In the genomic region with DNA sequence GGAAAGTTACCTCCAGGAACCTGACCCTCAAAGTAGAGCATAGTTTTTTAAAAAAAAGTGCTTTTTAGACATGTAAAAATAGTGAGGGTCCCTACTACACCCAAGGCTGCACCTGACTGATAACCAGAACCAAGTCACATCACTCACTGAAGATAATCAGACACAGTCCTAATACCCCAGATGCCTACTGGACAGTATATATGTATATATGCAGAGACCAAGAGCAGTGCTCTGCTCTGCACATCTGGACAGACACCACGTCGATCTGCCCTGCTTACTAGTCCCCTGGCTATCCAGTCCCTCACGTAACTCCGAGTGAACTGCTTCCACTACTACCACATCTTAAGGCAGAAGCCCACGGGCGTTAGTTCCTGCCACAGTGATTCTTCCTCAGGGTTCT, we compare ENCODE assay signal across 18 mouse cellular contexts. TPM values are rescaled to one million over a fixed set of nuclear protein-coding genes. Genes with fewer than 3 reads are reported as not detected.
DNase-seq lines count a peak whose midpoint lies in the region; ATAC-seq and TF ChIP-seq lines count a peak whose summit lies in the region.
"Had no signal": no experiment of that assay in that cellular context is flagged by ENCODE, and none has a peak within 500 bp of the region (broad histone marks: within the 10 kb centered on the region; RNA-seq: fewer than 3 reads in every experiment).

No protein-coding gene starts in this region.

- H3K27me3 ChIP-seq in midbrain, embryonic 11.5 days (ENCODE audit: control insufficient read depth, insufficient read depth, low read length) = no peaks in the 10 kb centered on the region
- no peaks in the 10 kb centered on the region for H3K27me3 ChIP-seq in midbrain, embryonic 14.5 days (ENCODE audit: control insufficient read depth, insufficient read depth, low read length)
- peaks cover 16% of the 10 kb centered on the region for H3K27me3 ChIP-seq in liver, embryonic 16.5 days (ENCODE audit: control insufficient read depth, insufficient read depth, low read depth, low read length)
- H3K27me3 ChIP-seq in hindbrain, embryonic 16.5 days (replicated peaks; ENCODE audit: control insufficient read depth, insufficient read depth, low read length) = no peaks in the 10 kb centered on the region; the same call in 1 of the 2 replicates
- H3K27me3 ChIP-seq: CH12.LX; embryonic facial prominence, embryonic 12.5 days had no signal

- H3K9me3 ChIP-seq in midbrain, embryonic 11.5 days (ENCODE audit: control insufficient read depth, low read length) = no peaks in the 10 kb centered on the region
- no peaks in the 10 kb centered on the region for H3K9me3 ChIP-seq in midbrain, embryonic 14.5 days (ENCODE audit: control insufficient read depth, low read length)
- no peaks in the 10 kb centered on the region for H3K9me3 ChIP-seq in ES-E14 (ENCODE audit: control insufficient read depth, insufficient read depth, low read depth, low read length)
- H3K9me3 ChIP-seq in liver, embryonic 16.5 days (replicated peaks; ENCODE audit: control insufficient read depth, low read length) = no peaks in the 10 kb centered on the region
- no peaks in the 10 kb centered on the region for H3K9me3 ChIP-seq in hindbrain, embryonic 16.5 days (ENCODE audit: control insufficient read depth, low read length)
- H3K9me3 ChIP-seq: embryonic facial prominence, embryonic 12.5 days; forebrain, embryonic 15.5 days; heart, embryonic 13.5 days; hindbrain, embryonic 12.5 days had no signal

- 88% methylated on average over 6 of the region's 6 CpGs for WGBS in midbrain, embryonic 11.5 days
- 94% methylated on average over 6 of the region's 6 CpGs for WGBS in midbrain, embryonic 14.5 days
- WGBS in liver, embryonic 16.5 days (ENCODE audit: insufficient replicate concordance) = 25% methylated on average over 6 of the region's 6 CpGs
- WGBS in hindbrain, embryonic 16.5 days = 93% methylated on average over 6 of the region's 6 CpGs

- ATAC-seq in midbrain, embryonic 11.5 days (ENCODE audit: low FRiP score) = no peak
- no peak for ATAC-seq in midbrain, embryonic 14.5 days (ENCODE audit: low FRiP score, low TSS enrichment)
- peak; percentile 49 for ATAC-seq in liver, embryonic 16.5 days (ENCODE audit: low read depth)
- ATAC-seq in hindbrain, embryonic 16.5 days = no peak
- ATAC-seq: forebrain, embryonic 15.5 days had no signal

- H3K36me3 ChIP-seq in midbrain, embryonic 11.5 days (ENCODE audit: control insufficient read depth, insufficient read depth, low read length) = no peaks in the 10 kb centered on the region
- H3K36me3 ChIP-seq in midbrain, embryonic 14.5 days (ENCODE audit: control insufficient read depth, insufficient read depth, low read length) = no peaks in the 10 kb centered on the region
- H3K36me3 ChIP-seq in ES-E14 (ENCODE audit: control insufficient read depth, insufficient read depth, low read length, poor library complexity, severe bottlenecking) = no peaks in the 10 kb centered on the region
- H3K36me3 ChIP-seq in liver, embryonic 16.5 days (ENCODE audit: control insufficient read depth, insufficient read depth) = no peaks in the 10 kb centered on the region
- H3K36me3 ChIP-seq in hindbrain, embryonic 16.5 days (ENCODE audit: control insufficient read depth, insufficient read depth, low read length) = no peaks in the 10 kb centered on the region
- H3K36me3 ChIP-seq: embryonic facial prominence, embryonic 12.5 days; forebrain, embryonic 15.5 days; heart, embryonic 13.5 days; hindbrain, embryonic 12.5 days had no signal

- H3K9ac ChIP-seq in midbrain, embryonic 11.5 days (ENCODE audit: low read length) = no peak overlapping the region
- H3K9ac ChIP-seq in midbrain, embryonic 14.5 days (replicated peaks; ENCODE audit: low read length) = no peak overlapping the region
- peak overlapping the region; percentile 16; the same call in 1 of the 2 replicates for H3K9ac ChIP-seq in ES-E14 (ENCODE audit: insufficient read depth, low read depth, low read length, poor library complexity, severe bottlenecking)
- H3K9ac ChIP-seq in liver, embryonic 16.5 days (ENCODE audit: low read depth, low read length) = no peak overlapping the region
- no peak overlapping the region for H3K9ac ChIP-seq in hindbrain, embryonic 16.5 days (ENCODE audit: low read depth, low read length)
- H3K9ac ChIP-seq: embryonic facial prominence, embryonic 12.5 days; forebrain, embryonic 15.5 days; heart, embryonic 13.5 days; hindbrain, embryonic 12.5 days had no signal

- no peak overlapping the region for H3K4me2 ChIP-seq in midbrain, embryonic 11.5 days
- H3K4me2 ChIP-seq in midbrain, embryonic 14.5 days (ENCODE audit: low read length) = no peak overlapping the region
- H3K4me2 ChIP-seq in liver, embryonic 16.5 days (ENCODE audit: low read depth, low read length) = no peak overlapping the region
- H3K4me2 ChIP-seq in hindbrain, embryonic 16.5 days (ENCODE audit: low read length) = no peak overlapping the region
- H3K4me2 ChIP-seq: embryonic facial prominence, embryonic 12.5 days; forebrain, embryonic 15.5 days; heart, embryonic 13.5 days; hindbrain, embryonic 12.5 days had no signal

- peaks cover 6% of the 10 kb centered on the region for H3K4me1 ChIP-seq in midbrain, embryonic 11.5 days (ENCODE audit: control insufficient read depth, insufficient read depth, low read length)
- peaks cover 3% of the 10 kb centered on the region; the same call in 1 of the 2 replicates for H3K4me1 ChIP-seq in midbrain, embryonic 14.5 days (ENCODE audit: control insufficient read depth, insufficient read depth, low read length)
- H3K4me1 ChIP-seq in ES-E14 (ENCODE audit: control insufficient read depth in 2 of 2, insufficient read depth in 2 of 2, low read length in 2 of 2, poor library complexity in 1 of 2) = peaks cover 0 to 19% of the 10 kb centered on the region in 2 experiments; a peak in 2 of 4 replicates
- peaks cover 15% of the 10 kb centered on the region for H3K4me1 ChIP-seq in liver, embryonic 16.5 days (ENCODE audit: control insufficient read depth, low read depth, low read length)
- peaks cover 3% of the 10 kb centered on the region; the same call in 1 of the 2 replicates for H3K4me1 ChIP-seq in hindbrain, embryonic 16.5 days (ENCODE audit: control insufficient read depth, insufficient read depth, low read depth, low read length)
- H3K4me1 ChIP-seq: forebrain, embryonic 15.5 days had no signal

- H3K4me3 ChIP-seq in midbrain, embryonic 11.5 days (ENCODE audit: low read depth, low read length) = no peak overlapping the region
- H3K4me3 ChIP-seq in midbrain, embryonic 14.5 days (replicated peaks; ENCODE audit: low read depth, low read length) = no peak overlapping the region
- H3K4me3 ChIP-seq in ES-E14 (ENCODE audit: insufficient read depth in 1 of 2, low read depth in 1 of 2, low read length in 2 of 2, poor library complexity in 1 of 2, severe bottlenecking in 1 of 2) = no peak overlapping the region
- H3K4me3 ChIP-seq in liver, embryonic 16.5 days (ENCODE audit: low read depth, low read length) = no peak overlapping the region
- no peak overlapping the region for H3K4me3 ChIP-seq in hindbrain, embryonic 16.5 days (ENCODE audit: low read length)
- H3K4me3 ChIP-seq: embryonic facial prominence, embryonic 12.5 days; forebrain, embryonic 15.5 days; heart, embryonic 13.5 days; hindbrain, embryonic 12.5 days had no signal

- in situ Hi-C loops in ES-E14 (cut with MboI; ENCODE audit: low sequenced_read_pairs in 2 of 2, unreplicated experiment in 2 of 2) = no loop called here

- peak; percentile 82 for DNase-seq in midbrain, embryonic 11.5 days (ENCODE audit: low spot score, missing footprints)
- DNase-seq in midbrain, embryonic 14.5 days = no peak
- no peak for DNase-seq in ES-E14 (ENCODE audit: low read depth, low spot score)
- no peak for DNase-seq in urinary bladder, postnatal 36 days (ENCODE audit: low spot score in 2 of 2)
- DNase-seq: adrenal gland, postnatal 10 days; cerebellum, adult 11 months; cerebellum, adult 9-10 months; cerebellum, postnatal 25 days; gastrocnemius, postnatal 36 days; heart, adult 11 months; heart, postnatal 4 days had no signal

- no peak overlapping the region for H3K27ac ChIP-seq in midbrain, embryonic 11.5 days (ENCODE audit: low read depth, low read length)
- H3K27ac ChIP-seq in midbrain, embryonic 14.5 days (replicated peaks; ENCODE audit: low read depth, low read length) = no peak overlapping the region
- H3K27ac ChIP-seq in ES-E14 (ENCODE audit: insufficient read depth, low read depth, low read length, poor library complexity, severe bottlenecking) = peak overlapping the region; percentile 99; the same call in 1 of the 2 replicates
- H3K27ac ChIP-seq in liver, embryonic 16.5 days (ENCODE audit: low read length) = no peak overlapping the region
- H3K27ac ChIP-seq in hindbrain, embryonic 16.5 days (ENCODE audit: low read depth, low read length) = no peak overlapping the region
- H3K27ac ChIP-seq: embryonic facial prominence, embryonic 12.5 days; forebrain, embryonic 15.5 days; heart, embryonic 13.5 days; hindbrain, embryonic 12.5 days had no signal

TF ChIP-seq in ES-E14, 5 proteins besides CTCF, POLR2A, EP300 and RAD21:
- TF ChIP-seq HCFC1 (IDR thresholded peaks at IDR 0.05; ENCODE audit: borderline replicate concordance, insufficient read depth, low read length) (no peak), CHD2 (IDR thresholded peaks at IDR 0.05; ENCODE audit: low read depth, low read length) (no peak), MAFK (IDR thresholded peaks at IDR 0.05; ENCODE audit: insufficient read depth, low read depth, low read length) (no peak), ZNF384 (IDR thresholded peaks at IDR 0.05; ENCODE audit: low read depth, low read length) (no peak), ZC3H11A (IDR thresholded peaks at IDR 0.05; ENCODE audit: borderline replicate concordance, low read depth, low read length) (no peak)

RNA-seq across cellular contexts. Expression of a gene that starts 23.5 kb away (rescaled TPM):
- 25.9 and 29.4 TPM in 2 replicates for polyA plus RNA-seq in midbrain, embryonic 11.5 days (2014; fragmentation: Nextera tagmentation; extraction: Ambion mirVana)
- 32.9 and 34.4 TPM in 2 replicates for polyA plus RNA-seq in midbrain, embryonic 14.5 days (2014; fragmentation: Nextera tagmentation; extraction: Ambion mirVana)
- total RNA-seq in ES-E14 (2012; rRNA removed) = 40.7 and 51.6 TPM in 2 replicates
- 19.3 and 19.4 TPM in 2 replicates for polyA plus RNA-seq in liver, embryonic 16.5 days (2015; fragmentation: Nextera tagmentation; extraction: Ambion mirVana)
- polyA plus RNA-seq in hindbrain, embryonic 16.5 days (2015; fragmentation: Nextera tagmentation; extraction: Ambion mirVana) = 35.7 and 40.1 TPM in 2 replicates

RNA-seq across cellular contexts. Expression of a gene that starts 30.7 kb away (rescaled TPM):
- polyA plus RNA-seq in midbrain, embryonic 11.5 days (2014; fragmentation: Nextera tagmentation; extraction: Ambion mirVana) = 292 and 298 TPM in 2 replicates
- 377 and 407 TPM in 2 replicates for polyA plus RNA-seq in midbrain, embryonic 14.5 days (2014; fragmentation: Nextera tagmentation; extraction: Ambion mirVana)
- total RNA-seq in ES-E14 (2012; rRNA removed) = 246 and 266 TPM in 2 replicates
- polyA plus RNA-seq in liver, embryonic 16.5 days (2015; fragmentation: Nextera tagmentation; extraction: Ambion mirVana) = 40.0 and 40.4 TPM in 2 replicates
- polyA plus RNA-seq in hindbrain, embryonic 16.5 days (2015; fragmentation: Nextera tagmentation; extraction: Ambion mirVana) = 333 and 334 TPM in 2 replicates
